ENCODE assay signal across 19 mouse cellular contexts in genomic region chr15:100251153-100251780, GRCm38 (mm10). TPM values are rescaled to one million over a fixed set of nuclear protein-coding genes. Genes with fewer than 3 reads are reported as not detected.
A peak's percentile ranks its signal among the peaks of the same experiment; 100 is the strongest.
DNase-seq lines count a peak whose midpoint lies in the region; ATAC-seq and TF ChIP-seq lines count a peak whose summit lies in the region.
"Had no signal": no experiment of that assay in that cellular context is flagged by ENCODE, and none has a peak within 500 bp of the region (broad histone marks: within the 10 kb centered on the region; RNA-seq: fewer than 3 reads in every experiment).

No protein-coding gene starts in this region.

- H3K9me3 ChIP-seq in lung, postnatal 0 days (ENCODE audit: low read length), result no peaks in the 10 kb centered on the region
- no peaks in the 10 kb centered on the region for H3K9me3 ChIP-seq in MEL (replicated peaks; ENCODE audit: insufficient read depth, low read length)
- H3K9me3 ChIP-seq in heart, embryonic 11.5 days (replicated peaks; ENCODE audit: control insufficient read depth, low read length), result no peaks in the 10 kb centered on the region
- H3K9me3 ChIP-seq: embryonic facial prominence, embryonic 13.5 days; forebrain, embryonic 13.5 days; megakaryocyte, embryonic 14.5 days had no signal

- H3K36me3 ChIP-seq in lung, postnatal 0 days (ENCODE audit: insufficient read depth, low read length), result peaks cover 47% of the 10 kb centered on the region
- H3K36me3 ChIP-seq in MEL (ENCODE audit: control insufficient read depth in 1 of 2, insufficient read depth in 2 of 2, low read length in 2 of 2) (peaks cover 31 to 71% of the 10 kb centered on the region in 2 experiments), macrophage (ENCODE audit: inconsistent target) (peaks cover 53% of the 10 kb centered on the region)
- peaks cover 43% of the 10 kb centered on the region for H3K36me3 ChIP-seq in heart, embryonic 11.5 days (ENCODE audit: control insufficient read depth, insufficient read depth, low read length)

- H3K79me2 ChIP-seq in MEL (ENCODE audit: control insufficient read depth, insufficient read depth, low read length, poor library complexity), result peaks cover 12% of the 10 kb centered on the region
- H3K79me2 ChIP-seq in macrophage (ENCODE audit: inconsistent target), result peaks cover 53% of the 10 kb centered on the region

- no peak for TF ChIP-seq RAD21 in MEL (IDR thresholded peaks at IDR 0.05; ENCODE audit: low read depth, low read length)

- peak; percentile 75 for ATAC-seq in lung, postnatal 0 days
- no peak for ATAC-seq in heart, embryonic 11.5 days (replicated peaks; ENCODE audit: insufficient number of reproducible peaks, low FRiP score, low TSS enrichment)
- ATAC-seq: CD4-positive, CD25-positive, alpha-beta regulatory T cell, adult 4 months; forebrain, embryonic 13.5 days; hindbrain, postnatal 0 days had no signal

- no peak overlapping the region for H3K4me3 ChIP-seq in lung, postnatal 0 days (ENCODE audit: low read depth, low read length)
- H3K4me3 ChIP-seq in lung, adult 2 months (replicated peaks; ENCODE audit: extremely low read depth, low read depth, low read length), result no peak overlapping the region
- H3K4me3 ChIP-seq in MEL (ENCODE audit: control insufficient read depth in 1 of 2, insufficient read depth in 1 of 2, low read depth in 2 of 2, low read length in 2 of 2) (no peak overlapping the region), macrophage (ENCODE audit: inconsistent target) (no peak overlapping the region)
- H3K4me3 ChIP-seq in heart, embryonic 11.5 days (ENCODE audit: low read depth, low read length), result no peak overlapping the region
- H3K4me3 ChIP-seq: embryonic facial prominence, embryonic 13.5 days; forebrain, embryonic 13.5 days; megakaryocyte, embryonic 14.5 days had no signal

- no peak for TF ChIP-seq CTCF in lung, postnatal 0 days (IDR thresholded peaks at IDR 0.05)
- TF ChIP-seq CTCF in lung, adult 2 months (IDR thresholded peaks at IDR 0.05; ENCODE audit: insufficient read depth, low read length), result no peak
- TF ChIP-seq CTCF in MEL (IDR thresholded peaks at IDR 0.05 in 2 of 3, conservative IDR thresholded peaks at IDR 0.05 in 1 of 3; ENCODE audit: control insufficient read depth in 1 of 3, insufficient read depth in 1 of 3, low read depth in 2 of 3, low read length in 3 of 3, poor library complexity in 1 of 3, severe bottlenecking in 1 of 3), result no peak

- 0 out of 2 replicates have a peak overlapping the region, but pooled peaks have one; percentile 2 for H3K27ac ChIP-seq in lung, postnatal 0 days (ENCODE audit: low read length)
- H3K27ac ChIP-seq in MEL (ENCODE audit: control insufficient read depth, low read depth, low read length), result no peak overlapping the region
- H3K27ac ChIP-seq in macrophage, result peak overlapping the region; percentile 84
- no peak overlapping the region for H3K27ac ChIP-seq in heart, embryonic 11.5 days (ENCODE audit: low read depth, low read length)
- H3K27ac ChIP-seq: embryonic facial prominence, embryonic 13.5 days; forebrain, embryonic 13.5 days; hindbrain, postnatal 0 days had no signal

- 73% methylated on average over 6 of the region's 6 CpGs for WGBS in lung, postnatal 0 days
- 76% methylated on average over 6 of the region's 6 CpGs for WGBS in lung, adult 2 months
- WGBS in macrophage (ENCODE audit: missing documents), result 79% methylated on average over 6 of the region's 6 CpGs
- WGBS in heart, embryonic 11.5 days (ENCODE audit: insufficient replicate concordance), result 92% methylated on average over 6 of the region's 6 CpGs

- H3K9ac ChIP-seq in lung, postnatal 0 days (replicated peaks; ENCODE audit: low read depth), result no peak overlapping the region
- no peak overlapping the region for H3K9ac ChIP-seq in MEL (ENCODE audit: control insufficient read depth, low read depth, low read length, poor library complexity, severe bottlenecking)
- no peak overlapping the region for H3K9ac ChIP-seq in heart, embryonic 11.5 days (ENCODE audit: low read depth, low read length)
- H3K9ac ChIP-seq: embryonic facial prominence, embryonic 13.5 days; forebrain, embryonic 13.5 days had no signal

- DNase-seq in frontal cortex, postnatal 36 days (ENCODE audit: low spot score in 2 of 2), result peak; percentile 44
- DNase-seq in frontal cortex, postnatal 14 days (ENCODE audit: low spot score in 2 of 2), result no peak
- peak; percentile 80 for DNase-seq in lung, postnatal 0 days (ENCODE audit: low spot score)
- no peak for DNase-seq in lung, adult 2 months
- no peak for DNase-seq in MEL (ENCODE audit: low read depth, low spot score)
- DNase-seq in layer of hippocampus, postnatal 25 days (ENCODE audit: extremely low spot score in 1 of 2, low spot score in 1 of 2), result no peak
- DNase-seq: heart, adult 18-20 months; heart, postnatal 10 days; right cerebral cortex, postnatal 4 days; thymus, postnatal 4 days had no signal

- no peak for TF ChIP-seq EP300 in lung, postnatal 0 days (IDR thresholded peaks at IDR 0.05)
- TF ChIP-seq EP300 in MEL (IDR thresholded peaks at IDR 0.05; ENCODE audit: low read depth in 1 of 2, low read length in 2 of 2), result no peak

- no peak overlapping the region for H3K4me2 ChIP-seq in lung, postnatal 0 days (replicated peaks; ENCODE audit: low read depth, low read length)
- no peak overlapping the region for H3K4me2 ChIP-seq in heart, embryonic 11.5 days
- H3K4me2 ChIP-seq: embryonic facial prominence, embryonic 13.5 days; forebrain, embryonic 13.5 days; liver, embryonic 11.5 days had no signal

- H3K27me3 ChIP-seq in lung, postnatal 0 days (replicated peaks; ENCODE audit: insufficient read depth, low read length), result no peaks in the 10 kb centered on the region
- H3K27me3 ChIP-seq in MEL (ENCODE audit: control insufficient read depth in 1 of 2, insufficient read depth in 2 of 2, low read length in 2 of 2), result no peaks in the 10 kb centered on the region
- H3K27me3 ChIP-seq in heart, embryonic 11.5 days (ENCODE audit: control insufficient read depth, insufficient read depth, low read length), result no peaks in the 10 kb centered on the region
- H3K27me3 ChIP-seq: embryonic facial prominence, embryonic 13.5 days; forebrain, embryonic 13.5 days; megakaryocyte, embryonic 14.5 days had no signal

- TF ChIP-seq POLR2A in lung, adult 2 months (IDR thresholded peaks at IDR 0.05; ENCODE audit: borderline replicate concordance, extremely low read depth, low read depth, low read length), result no peak
- 0 out of 4 replicates have a peak, but pooled peaks of 1 of the 2 experiments have one; percentile 9 for TF ChIP-seq POLR2A in MEL (IDR thresholded peaks at IDR 0.05; ENCODE audit: control insufficient read depth in 1 of 2, insufficient read depth in 1 of 2, low read depth in 1 of 2, low read length in 2 of 2, poor library complexity in 1 of 2)

- no peaks in the 10 kb centered on the region for H3K4me1 ChIP-seq in lung, postnatal 0 days (ENCODE audit: insufficient read depth, low read depth, low read length)
- no peaks in the 10 kb centered on the region for H3K4me1 ChIP-seq in lung, adult 2 months (ENCODE audit: control insufficient read depth, insufficient read depth, low read length)
- peaks cover 17 to 22% of the 10 kb centered on the region in 2 experiments for H3K4me1 ChIP-seq in MEL (ENCODE audit: control insufficient read depth in 1 of 2, insufficient read depth in 2 of 2, low read length in 2 of 2)
- H3K4me1 ChIP-seq in heart, embryonic 11.5 days (ENCODE audit: control insufficient read depth, insufficient read depth, low read length), result no peaks in the 10 kb centered on the region
- H3K4me1 ChIP-seq: embryonic facial prominence, embryonic 13.5 days; forebrain, embryonic 13.5 days had no signal

TF ChIP-seq in MEL, 35 proteins besides CTCF, POLR2A, EP300 and RAD21 (continues in another document):
- TF ChIP-seq MAFK (IDR thresholded peaks at IDR 0.05; ENCODE audit: borderline replicate concordance, low read depth, low read length), result peak; percentile 34; the same call in 1 of the 2 replicates

RNA-seq across cellular contexts. Expression of gene Atf1, which starts 23.6 kb away (rescaled TPM):
- 28.3 and 35.3 TPM in 2 replicates for polyA plus RNA-seq in lung, postnatal 0 days (2015; fragmentation: Nextera tagmentation; extraction: Ambion mirVana)
- polyA plus RNA-seq in lung, adult 2 months (2012; rRNA removed), result 40.8 and 45.7 TPM in 2 replicates
- total RNA-seq in MEL (2012; rRNA removed), result 41.8 and 44.0 TPM in 2 replicates
- polyA plus RNA-seq in MEL (2012; ENCODE audit: insufficient read depth in 1 of 2, insufficient read length in 2 of 2, low read depth in 1 of 2, low replicate concordance in 2 of 2, missing spikeins in 1 of 2), result 100 to 1,000 TPM; 183 to 854 TPM
- total RNA-seq in macrophage (2018; cell fraction: chromatin; rRNA removed), result 100 to 1,000 TPM in 8 of 26 experiments, 10 to 100 TPM in 18; 62.1 to 136 (median 89.0) TPM
- total RNA-seq in macrophage (2018; cell fraction: cytosol; rRNA removed), result 10 to 100 TPM; 37.9 to 73.6 (median 48.1) TPM
- total RNA-seq in macrophage (2018; cell fraction: nucleus; rRNA removed), result 10 to 100 TPM; 33.7 to 65.5 (median 47.2) TPM
- polyA plus RNA-seq in macrophage (2018), result 34.5 to 58.1 TPM (median 47.7 TPM) in 3 replicates
- polyA plus RNA-seq in heart, embryonic 11.5 days (2014; fragmentation: Nextera tagmentation; extraction: Ambion mirVana), result 33.7 and 38.6 TPM in 2 replicates
- total RNA-seq in layer of hippocampus, postnatal 25 days (2021), result 10 to 100 TPM; 19.3 to 24.3 TPM

RNA-seq across cellular contexts. Expression of gene Tmprss12, which starts 29.4 kb away (rescaled TPM):
- polyA plus RNA-seq in lung, postnatal 0 days (2015; fragmentation: Nextera tagmentation; extraction: Ambion mirVana), result not detected in 2 replicates
- polyA plus RNA-seq in lung, adult 2 months (2012; rRNA removed), result not detected in 2 replicates
- not detected in 2 replicates for total RNA-seq in MEL (2012; rRNA removed)
- polyA plus RNA-seq in MEL (2012; ENCODE audit: insufficient read depth in 1 of 2, insufficient read length in 2 of 2, low read depth in 1 of 2, low replicate concordance in 2 of 2, missing spikeins in 1 of 2), result not detected
- total RNA-seq in macrophage (2018; cell fraction: chromatin; rRNA removed), result not detected
- not detected for total RNA-seq in macrophage (2018; cell fraction: cytosol; rRNA removed)
- 1 to 10 TPM in 1 of 26 experiments, not detected in 25; 1.2 TPM for total RNA-seq in macrophage (2018; cell fraction: nucleus; rRNA removed)
- polyA plus RNA-seq in macrophage (2018), result not detected in 3 replicates
- not detected in 2 replicates for polyA plus RNA-seq in heart, embryonic 11.5 days (2014; fragmentation: Nextera tagmentation; extraction: Ambion mirVana)
- total RNA-seq in layer of hippocampus, postnatal 25 days (2021), result not detected
- total RNA-seq: heart, adult 18-20 months; heart, postnatal 10 days; hindbrain, postnatal 0 days; left cerebral cortex, postnatal 14 days had no signal
- polyA plus RNA-seq: CD4-positive, CD25-positive, alpha-beta regulatory T cell, adult 4 months; embryonic facial prominence, embryonic 13.5 days; forebrain, embryonic 13.5 days; hindbrain, postnatal 0 days; liver, embryonic 11.5 days had no signal

RNA-seq across cellular contexts. Expression of gene Mettl7a1, which starts 52.7 kb away (rescaled TPM):
- 62.9 and 88.1 TPM in 2 replicates for polyA plus RNA-seq in lung, postnatal 0 days (2015; fragmentation: Nextera tagmentation; extraction: Ambion mirVana)
- 448 and 506 TPM in 2 replicates for polyA plus RNA-seq in lung, adult 2 months (2012; rRNA removed)
- 17.3 and 28.9 TPM in 2 replicates for total RNA-seq in MEL (2012; rRNA removed)
- polyA plus RNA-seq in MEL (2012; ENCODE audit: insufficient read depth in 1 of 2, insufficient read length in 2 of 2, low read depth in 1 of 2, low replicate concordance in 2 of 2, missing spikeins in 1 of 2) (10 to 100 TPM in 1 of 2 experiments, not detected in 1; 34.4 TPM), macrophage (2018) (33.7 to 43.2 TPM (median 39.2 TPM) in 3 replicates)
- 10 to 100 TPM in 3 of 26 experiments, 1 to 10 TPM in 23; 1.1 to 10.9 (median 3.7) TPM for total RNA-seq in macrophage (2018; cell fraction: chromatin; rRNA removed)
- total RNA-seq in macrophage (2018; cell fraction: cytosol; rRNA removed), result 10 to 100 TPM; 21.7 to 49.7 (median 31.6) TPM
- 10 to 100 TPM in 25 of 26 experiments, 1 to 10 TPM in 1; 5.9 to 34.7 (median 25.5) TPM for total RNA-seq in macrophage (2018; cell fraction: nucleus; rRNA removed)
- polyA plus RNA-seq in heart, embryonic 11.5 days (2014; fragmentation: Nextera tagmentation; extraction: Ambion mirVana), result 2.5 and 2.7 TPM in 2 replicates
- total RNA-seq in layer of hippocampus, postnatal 25 days (2021), result 10 to 100 TPM; 31.0 to 35.0 TPM

Comparison
In these comparisons a context has a peak if more than half of its experiments do, and no peak if none do; other contexts are left out.
1. DNase-seq: peak in frontal cortex, postnatal 36 days (2 of 2) and lung, postnatal 0 days (single experiment); none in frontal cortex, postnatal 14 days (0 of 2), lung, adult 2 months (single experiment), MEL (single experiment) and layer of hippocampus, postnatal 25 days (0 of 2).
2. H3K27ac ChIP-seq: peak in lung, postnatal 0 days (single experiment) and macrophage (single experiment); none in MEL (single experiment) and heart, embryonic 11.5 days (single experiment).